Comparison of ENCODE assay signal across 32 mouse cellular contexts in the genomic region with DNA sequence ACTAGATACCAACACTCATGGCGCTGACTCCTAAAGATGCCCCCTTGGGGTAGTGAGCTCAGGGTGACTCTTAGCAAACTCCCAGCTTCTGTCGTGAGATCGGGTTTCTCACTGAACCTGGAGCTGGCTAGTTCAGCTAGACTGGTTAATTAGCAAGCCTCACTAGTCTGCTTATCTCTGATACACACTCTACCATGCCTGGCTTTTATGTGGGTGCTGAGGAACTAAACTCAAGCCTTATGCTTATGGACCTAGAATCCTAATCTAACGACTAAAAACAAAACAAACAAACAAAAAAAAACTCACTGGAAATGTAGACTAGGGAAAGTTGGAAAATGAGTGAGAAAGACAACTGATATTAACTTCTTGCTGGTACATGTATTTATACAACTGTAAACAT. TPM values are rescaled to one million over a fixed set of nuclear protein-coding genes. Genes with fewer than 3 reads are reported as not detected.
"Had no signal": no experiment of that assay in that cellular context is flagged by ENCODE, and none has a peak within 500 bp of the region (broad histone marks: within the 10 kb centered on the region; RNA-seq: fewer than 3 reads in every experiment).

No protein-coding gene starts in this region.

- H3K9me3 ChIP-seq: heart, embryonic 10.5 days; heart, embryonic 13.5 days; heart, embryonic 15.5 days; hindbrain, embryonic 10.5 days; hindbrain, embryonic 12.5 days; hindbrain, embryonic 13.5 days; hindbrain, embryonic 15.5 days; intestine, embryonic 15.5 days; kidney, embryonic 15.5 days had no signal

- H3K36me3 ChIP-seq: heart, embryonic 10.5 days; heart, embryonic 12.5 days; heart, embryonic 13.5 days; heart, embryonic 15.5 days; hindbrain, embryonic 10.5 days; hindbrain, embryonic 12.5 days; hindbrain, embryonic 13.5 days; hindbrain, embryonic 15.5 days; intestine, embryonic 15.5 days; kidney, embryonic 15.5 days had no signal

- H3K9ac ChIP-seq: heart, embryonic 12.5 days; heart, embryonic 13.5 days; heart, embryonic 15.5 days; hindbrain, embryonic 12.5 days; hindbrain, embryonic 13.5 days; hindbrain, embryonic 14.5 days; hindbrain, embryonic 15.5 days; intestine, embryonic 15.5 days; kidney, embryonic 15.5 days had no signal

- H3K4me3 ChIP-seq: heart, embryonic 10.5 days; heart, embryonic 12.5 days; heart, embryonic 13.5 days; heart, embryonic 15.5 days; hindbrain, embryonic 10.5 days; hindbrain, embryonic 12.5 days; hindbrain, embryonic 13.5 days; hindbrain, embryonic 15.5 days; intestine, embryonic 15.5 days; kidney, embryonic 15.5 days; layer of hippocampus, adult 2 months had no signal

- H3K27ac ChIP-seq: heart, embryonic 10.5 days; heart, embryonic 13.5 days; heart, embryonic 15.5 days; hindbrain, embryonic 10.5 days; hindbrain, embryonic 12.5 days; hindbrain, embryonic 13.5 days; hindbrain, embryonic 14.5 days; hindbrain, embryonic 15.5 days; hindbrain, postnatal 0 days; intestine, embryonic 15.5 days; kidney, embryonic 15.5 days; kidney, postnatal 0 days; layer of hippocampus, adult 2 months had no signal

- H3K4me1 ChIP-seq: heart, embryonic 12.5 days had no signal

- DNase-seq: heart, postnatal 10 days; heart, postnatal 14 days; heart, postnatal 36 days; heart, postnatal 4 days; kidney, adult 11 months; kidney, adult 18-20 months; kidney, adult 2 months; kidney, adult 8-10 months; kidney, adult 9 months; kidney, postnatal 10 days; kidney, postnatal 14 days; kidney, postnatal 25 days; kidney, postnatal 36 days; kidney, postnatal 4 days; layer of hippocampus, adult 9-11 months; layer of hippocampus, postnatal 36 days had no signal

- H3K27me3 ChIP-seq: heart, embryonic 12.5 days; heart, embryonic 13.5 days; heart, embryonic 15.5 days; hindbrain, embryonic 15.5 days; intestine, embryonic 15.5 days; kidney, embryonic 15.5 days had no signal

RNA-seq across cellular contexts. Expression of gene Mlxipl, which starts 54.8 kb away (rescaled TPM):
- total RNA-seq: hematopoietic stem cell, adult 5-6 weeks had no signal
- polyA plus RNA-seq: inflammation-experienced regulatory T-cells, adult 6 months had no signal
